ENCODE assay signal across 11 mouse cellular contexts in genomic region chr19:42332081-42332736, GRCm38 (mm10).
A peak's percentile ranks its signal among the peaks of the same experiment; 100 is the strongest.
DNase-seq lines count a peak whose midpoint lies in the region; ATAC-seq and TF ChIP-seq lines count a peak whose summit lies in the region.
"Had no signal": no experiment of that assay in that cellular context is flagged by ENCODE, and none has a peak within 500 bp of the region (broad histone marks: within the 10 kb centered on the region; RNA-seq: fewer than 3 reads in every experiment).

No protein-coding gene starts in this region.

- H3K27me3 ChIP-seq in forebrain, postnatal 0 days (ENCODE audit: insufficient read depth, low read length), result no peaks in the 10 kb centered on the region
- peaks cover 15% of the 10 kb centered on the region for H3K27me3 ChIP-seq in forebrain, embryonic 12.5 days
- H3K27me3 ChIP-seq in liver, embryonic 14.5 days (ENCODE audit: control insufficient read depth, insufficient read depth, low read length), result no peaks in the 10 kb centered on the region
- H3K27me3 ChIP-seq in liver, embryonic 11.5 days (replicated peaks; ENCODE audit: control insufficient read depth, insufficient read depth, low read length), result no peaks in the 10 kb centered on the region
- H3K27me3 ChIP-seq in ES-Bruce4 (ENCODE audit: control insufficient read depth, insufficient read depth, low read length, poor library complexity, severe bottlenecking), result no peaks in the 10 kb centered on the region
- no peaks in the 10 kb centered on the region for H3K27me3 ChIP-seq in hindbrain, postnatal 0 days (ENCODE audit: insufficient read depth, low read length)
- H3K27me3 ChIP-seq: stomach, embryonic 15.5 days had no signal

- no peak overlapping the region for H3K4me2 ChIP-seq in forebrain, postnatal 0 days (ENCODE audit: low read depth)
- H3K4me2 ChIP-seq in forebrain, embryonic 12.5 days, result no peak overlapping the region
- H3K4me2 ChIP-seq in liver, embryonic 14.5 days (ENCODE audit: low read depth), result no peak overlapping the region
- no peak overlapping the region for H3K4me2 ChIP-seq in liver, embryonic 11.5 days
- H3K4me2 ChIP-seq in hindbrain, postnatal 0 days (ENCODE audit: low read depth, low read length), result no peak overlapping the region
- H3K4me2 ChIP-seq: stomach, embryonic 15.5 days had no signal

- TF ChIP-seq EP300 in liver, embryonic 14.5 days (IDR thresholded peaks at IDR 0.05; ENCODE audit: low read depth), result no peak
- no peak for TF ChIP-seq EP300 in ES-Bruce4 (IDR thresholded peaks at IDR 0.05; ENCODE audit: insufficient read depth, low read depth, low read length)

- TF ChIP-seq CTCF in forebrain, postnatal 0 days (IDR thresholded peaks at IDR 0.05; ENCODE audit: low read depth), result peak; percentile 67
- TF ChIP-seq CTCF in liver, embryonic 14.5 days (IDR thresholded peaks at IDR 0.05; ENCODE audit: low read depth), result peak; percentile 63
- TF ChIP-seq CTCF in ES-Bruce4 (IDR thresholded peaks at IDR 0.05; ENCODE audit: low read depth, low read length), result peak; percentile 6
- TF ChIP-seq CTCF in hindbrain, postnatal 0 days (IDR thresholded peaks at IDR 0.05; ENCODE audit: low read depth), result peak; percentile 70

- H3K36me3 ChIP-seq in forebrain, postnatal 0 days (ENCODE audit: insufficient read depth), result no peaks in the 10 kb centered on the region
- H3K36me3 ChIP-seq in forebrain, embryonic 12.5 days (replicated peaks), result no peaks in the 10 kb centered on the region
- no peaks in the 10 kb centered on the region for H3K36me3 ChIP-seq in liver, embryonic 14.5 days (replicated peaks; ENCODE audit: control insufficient read depth, insufficient read depth, low read depth)
- H3K36me3 ChIP-seq in liver, embryonic 11.5 days (ENCODE audit: control insufficient read depth, insufficient read depth, low read length), result no peaks in the 10 kb centered on the region
- H3K36me3 ChIP-seq in ES-Bruce4 (ENCODE audit: control insufficient read depth, insufficient read depth, low read length, poor library complexity, severe bottlenecking), result no peaks in the 10 kb centered on the region
- H3K36me3 ChIP-seq in hindbrain, postnatal 0 days (ENCODE audit: insufficient read depth, low read length), result no peaks in the 10 kb centered on the region
- H3K36me3 ChIP-seq: stomach, embryonic 15.5 days had no signal

- TF ChIP-seq POLR2A in ES-Bruce4 (IDR thresholded peaks at IDR 0.05; ENCODE audit: insufficient read depth, low read length), result no peak

- 0 out of 2 replicates have a peak, but pooled peaks cover 3% of the 10 kb centered on the region for H3K4me1 ChIP-seq in forebrain, postnatal 0 days (ENCODE audit: insufficient read depth)
- no peaks in the 10 kb centered on the region for H3K4me1 ChIP-seq in forebrain, embryonic 12.5 days
- H3K4me1 ChIP-seq in liver, embryonic 14.5 days (replicated peaks; ENCODE audit: control insufficient read depth in 2 of 2, insufficient read depth in 2 of 2, low read length in 1 of 2), result no peaks in the 10 kb centered on the region
- no peaks in the 10 kb centered on the region for H3K4me1 ChIP-seq in liver, embryonic 11.5 days (replicated peaks; ENCODE audit: control insufficient read depth, insufficient read depth, low read length)
- H3K4me1 ChIP-seq in ES-Bruce4 (ENCODE audit: control insufficient read depth, insufficient read depth, low read length), result peaks cover 5% of the 10 kb centered on the region
- no peaks in the 10 kb centered on the region for H3K4me1 ChIP-seq in hindbrain, postnatal 0 days (ENCODE audit: insufficient read depth, low read length)
- H3K4me1 ChIP-seq: stomach, embryonic 15.5 days had no signal

- DNase-seq in forebrain, postnatal 0 days, result no peak
- no peak for DNase-seq in liver, embryonic 14.5 days (ENCODE audit: low read depth in 3 of 3, low spot score in 3 of 3)
- DNase-seq in liver, embryonic 11.5 days (ENCODE audit: low spot score), result no peak
- peak; percentile 50 for DNase-seq in hindbrain, postnatal 0 days (ENCODE audit: low spot score)
- no peak for DNase-seq in urinary bladder, postnatal 4 days (ENCODE audit: low spot score in 2 of 2)
- DNase-seq: embryo, embryonic 11 days had no signal

- H3K27ac ChIP-seq in forebrain, postnatal 0 days (ENCODE audit: low read depth, low read length), result no peak overlapping the region
- H3K27ac ChIP-seq in forebrain, embryonic 12.5 days, result no peak overlapping the region
- no peak overlapping the region for H3K27ac ChIP-seq in liver, embryonic 14.5 days
- H3K27ac ChIP-seq in liver, embryonic 11.5 days (ENCODE audit: low read depth, low read length), result no peak overlapping the region
- no peak overlapping the region for H3K27ac ChIP-seq in ES-Bruce4 (ENCODE audit: insufficient read depth, low read length)
- H3K27ac ChIP-seq in hindbrain, postnatal 0 days, result no peak overlapping the region
- H3K27ac ChIP-seq: macrophage; stomach, embryonic 15.5 days had no signal

- WGBS in forebrain, postnatal 0 days, result 24% methylated on average over 9 of the region's 9 CpGs
- 48% methylated on average over 9 of the region's 9 CpGs for WGBS in forebrain, embryonic 12.5 days
- 37% methylated on average over 9 of the region's 9 CpGs for WGBS in liver, embryonic 14.5 days (ENCODE audit: insufficient replicate concordance)
- WGBS in liver, embryonic 11.5 days, result 47% methylated on average over 9 of the region's 9 CpGs
- 30% methylated on average over 9 of the region's 9 CpGs for WGBS in hindbrain, postnatal 0 days

- no peaks in the 10 kb centered on the region for H3K9me3 ChIP-seq in forebrain, postnatal 0 days (ENCODE audit: low read length)
- no peaks in the 10 kb centered on the region for H3K9me3 ChIP-seq in forebrain, embryonic 12.5 days
- H3K9me3 ChIP-seq in liver, embryonic 14.5 days (ENCODE audit: control insufficient read depth, low read length), result no peaks in the 10 kb centered on the region
- no peaks in the 10 kb centered on the region for H3K9me3 ChIP-seq in liver, embryonic 11.5 days (ENCODE audit: control insufficient read depth, low read length)
- no peaks in the 10 kb centered on the region for H3K9me3 ChIP-seq in ES-Bruce4 (replicated peaks; ENCODE audit: control insufficient read depth, insufficient read depth, low read length, poor library complexity, severe bottlenecking)
- H3K9me3 ChIP-seq in hindbrain, postnatal 0 days (ENCODE audit: low read length), result no peaks in the 10 kb centered on the region
- H3K9me3 ChIP-seq: stomach, embryonic 15.5 days had no signal

- no peak overlapping the region for H3K9ac ChIP-seq in forebrain, postnatal 0 days
- H3K9ac ChIP-seq in forebrain, embryonic 12.5 days, result no peak overlapping the region
- no peak overlapping the region for H3K9ac ChIP-seq in liver, embryonic 14.5 days (replicated peaks)
- H3K9ac ChIP-seq in liver, embryonic 11.5 days (ENCODE audit: low read depth, low read length), result no peak overlapping the region
- H3K9ac ChIP-seq in ES-Bruce4 (ENCODE audit: low read depth, poor library complexity, severe bottlenecking), result no peak overlapping the region
- H3K9ac ChIP-seq in hindbrain, postnatal 0 days (replicated peaks; ENCODE audit: low read length), result no peak overlapping the region
- H3K9ac ChIP-seq: stomach, embryonic 15.5 days had no signal

- H3K4me3 ChIP-seq in forebrain, postnatal 0 days (ENCODE audit: low read depth, low read length), result no peak overlapping the region
- no peak overlapping the region for H3K4me3 ChIP-seq in forebrain, embryonic 12.5 days (replicated peaks)
- H3K4me3 ChIP-seq in liver, embryonic 14.5 days (ENCODE audit: insufficient read depth in 1 of 2, low read depth in 2 of 2, low read length in 2 of 2), result no peak overlapping the region
- no peak overlapping the region for H3K4me3 ChIP-seq in liver, embryonic 11.5 days (ENCODE audit: low read depth, low read length)
- H3K4me3 ChIP-seq in ES-Bruce4 (ENCODE audit: low read depth, low read length), result no peak overlapping the region
- H3K4me3 ChIP-seq in hindbrain, postnatal 0 days (ENCODE audit: low read length), result no peak overlapping the region
- H3K4me3 ChIP-seq: stomach, embryonic 15.5 days had no signal

- peak; percentile 54 for ATAC-seq in forebrain, postnatal 0 days
- no peak for ATAC-seq in forebrain, embryonic 12.5 days (ENCODE audit: low FRiP score)
- ATAC-seq in liver, embryonic 14.5 days (ENCODE audit: insufficient read depth), result no peak
- no peak for ATAC-seq in liver, embryonic 11.5 days (replicated peaks; ENCODE audit: low FRiP score)
- no peak for ATAC-seq in hindbrain, postnatal 0 days
- no peak for ATAC-seq in monocyte, adult 5-6 weeks (replicated peaks; ENCODE audit: insufficient number of reproducible peaks, low FRiP score, low TSS enrichment, poor library complexity, severe bottlenecking)

Comparison
In these comparisons a context has a peak if more than half of its experiments do, and no peak if none do; other contexts are left out.
1. CTCF ChIP-seq: peak in every context shown above with its lines; median percentile 70 in hindbrain, postnatal 0 days; 67 in forebrain, postnatal 0 days; 63 in liver, embryonic 14.5 days; 6 in ES-Bruce4.